Mouse (Mus musculus) fat pad, adult 2 months (tissue): Measurements from ENCODE around the gene Apobec1.
"Not testable (repeated sequence)": the region's sequence is repeated elsewhere in the genome, so short reads cannot be mapped to it uniquely, and the experiment has no call there.

Experiments
- DNase-seq: peaks from one replicate; pipeline ENCODE4 v3.0.0-alpha.2; 2011; ENCODE audit warnings: low read depth, low spot score; ENCODE audit errors: extremely low read depth

Apobec1 gene

GRCm38 (mm10) chr6:122562463-122562862 lies 39.8 kb downstream of the Apobec1 start:
- DNase-seq: no peak

DNA sequence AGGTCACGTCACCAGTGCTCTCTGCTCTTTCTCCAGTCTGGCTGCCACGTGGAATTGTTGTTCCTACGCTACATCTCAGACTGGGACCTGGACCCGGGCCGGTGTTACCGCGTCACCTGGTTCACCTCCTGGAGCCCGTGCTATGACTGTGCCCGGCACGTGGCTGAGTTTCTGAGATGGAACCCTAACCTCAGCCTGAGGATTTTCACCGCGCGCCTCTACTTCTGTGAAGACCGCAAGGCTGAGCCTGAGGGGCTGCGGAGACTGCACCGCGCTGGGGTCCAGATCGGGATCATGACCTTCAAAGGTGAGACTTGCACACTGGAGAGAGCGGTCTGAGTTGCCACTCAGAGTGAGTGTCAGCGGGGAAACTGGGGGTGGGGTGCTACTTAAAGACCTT lies 41.2 kb downstream of the Apobec1 start:
- no peak for DNase-seq

- no peak for DNase-seq
These were observed 41.8 kb downstream of the Apobec1 start for GRCm38 (mm10) chr6:122560427-122560826.

- DNase-seq: no peak
These were observed 45.2 kb downstream of the Apobec1 start for GRCm38 (mm10) chr6:122556959-122557561.

DNA sequence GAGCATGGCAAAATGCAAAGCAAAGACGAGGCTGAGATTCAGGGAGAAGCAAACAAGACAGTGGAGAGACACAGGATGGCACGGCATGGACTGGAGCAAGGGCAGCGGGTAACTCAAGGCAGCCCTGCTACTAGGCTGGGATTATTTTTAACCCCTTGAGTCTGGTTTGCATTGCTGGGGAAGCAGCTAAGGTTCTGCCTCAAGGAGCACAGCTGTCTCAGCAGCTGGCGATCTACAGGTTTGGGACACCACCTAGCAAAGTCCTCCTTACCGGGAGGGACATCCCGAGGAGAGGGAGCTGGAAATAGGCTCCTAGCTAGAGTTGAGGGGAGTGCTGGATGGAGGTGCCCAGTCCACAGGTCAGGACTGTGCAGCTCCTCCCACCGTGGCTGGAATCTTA lies 47.0 kb downstream of the Apobec1 start:
- DNase-seq: no peak

DNA sequence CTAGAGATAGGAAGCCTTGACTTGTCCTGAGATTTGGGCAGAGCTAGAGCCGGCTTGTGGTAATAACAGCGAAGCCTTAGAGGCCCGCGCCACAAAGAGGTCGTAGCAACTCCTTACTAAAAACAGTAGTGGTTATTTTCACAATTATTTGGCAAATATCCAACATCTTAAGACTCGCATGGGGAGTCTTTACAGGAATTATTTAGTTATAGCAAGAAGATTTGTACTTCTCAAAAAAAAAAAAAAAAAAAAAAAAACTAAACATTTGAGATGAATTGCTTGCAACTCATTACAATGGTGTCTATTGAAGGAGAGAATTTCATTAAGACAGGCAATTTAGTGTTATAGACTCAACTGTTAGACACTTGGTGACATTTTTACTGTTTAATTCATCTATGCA lies 48.1 kb downstream of the Apobec1 start:
- DNase-seq: no peak

DNA sequence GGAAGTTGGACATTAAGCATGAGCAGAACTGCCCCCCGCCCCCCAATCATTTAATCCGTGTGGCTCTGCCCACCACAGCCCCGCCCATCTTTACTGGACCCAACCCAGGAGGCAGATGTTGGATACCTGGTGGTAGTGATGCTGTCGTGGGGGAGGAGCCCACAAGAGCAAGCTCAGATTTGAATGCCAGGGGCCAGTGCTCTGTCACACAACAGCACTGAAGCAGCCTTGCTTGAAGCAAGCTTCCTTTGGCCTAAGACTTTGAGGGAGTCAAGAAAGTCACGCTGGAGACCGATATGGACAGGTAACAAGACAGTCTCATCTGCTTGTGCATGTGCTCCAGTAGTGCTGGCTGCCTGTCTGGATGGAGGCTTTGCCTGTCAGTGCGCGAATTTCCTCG lies 48.6 kb downstream of the Apobec1 start, which contains the start of gene Aicda:
TSS of gene Aicda (plus strand) at position 196 of the 400 bp plus-strand sequence.
- DNase-seq: no peak

DNA sequence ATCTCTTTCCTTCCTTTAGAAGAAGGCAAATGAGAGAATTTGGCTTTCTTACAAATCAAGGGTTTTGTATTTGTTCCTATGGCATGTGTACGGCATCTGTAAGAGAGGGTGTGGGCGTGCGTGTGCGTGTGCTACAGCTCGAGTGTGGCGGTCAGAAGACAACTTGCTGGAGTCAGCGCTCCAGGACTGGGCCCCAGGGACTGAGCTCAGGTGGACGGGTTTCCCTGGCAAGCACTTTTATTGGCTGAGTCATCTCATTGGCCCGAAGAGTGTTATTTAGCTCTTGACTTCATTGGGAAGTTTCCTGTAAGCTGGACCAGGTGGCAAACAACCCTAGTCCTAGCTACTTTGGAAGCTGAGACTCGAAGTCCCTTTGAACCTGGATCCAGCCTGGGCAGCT lies 56.3 kb downstream of the Apobec1 start:
- no peak for DNase-seq

GRCm38 (mm10) chr6:122545289-122545882 lies 56.9 kb downstream of the Apobec1 start:
- DNase-seq: no peak

DNA sequence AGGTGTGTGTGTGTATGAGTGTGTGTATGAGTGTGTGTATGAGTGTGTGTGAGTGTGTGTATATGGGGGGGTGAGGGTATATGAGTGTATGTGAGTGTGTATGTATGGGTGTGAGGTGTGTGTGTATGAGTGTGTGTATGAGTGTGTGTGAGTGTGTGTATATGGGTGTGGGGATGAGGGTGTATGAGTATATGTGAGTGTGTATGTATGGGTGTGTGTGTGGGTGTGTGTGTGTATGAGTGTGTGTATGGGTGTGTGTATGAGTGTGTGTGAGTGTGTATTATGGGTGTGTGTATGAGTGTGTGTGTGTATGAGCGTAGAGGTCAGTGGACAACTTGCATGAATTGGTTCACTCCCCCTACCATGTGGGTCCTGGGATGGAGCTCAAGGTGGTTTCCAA lies 57.6 kb downstream of the Apobec1 start:
- DNase-seq: no peak

GRCm38 (mm10) chr6:122543574-122543973 lies 58.7 kb downstream of the Apobec1 start:
- DNase-seq: no peak

DNA sequence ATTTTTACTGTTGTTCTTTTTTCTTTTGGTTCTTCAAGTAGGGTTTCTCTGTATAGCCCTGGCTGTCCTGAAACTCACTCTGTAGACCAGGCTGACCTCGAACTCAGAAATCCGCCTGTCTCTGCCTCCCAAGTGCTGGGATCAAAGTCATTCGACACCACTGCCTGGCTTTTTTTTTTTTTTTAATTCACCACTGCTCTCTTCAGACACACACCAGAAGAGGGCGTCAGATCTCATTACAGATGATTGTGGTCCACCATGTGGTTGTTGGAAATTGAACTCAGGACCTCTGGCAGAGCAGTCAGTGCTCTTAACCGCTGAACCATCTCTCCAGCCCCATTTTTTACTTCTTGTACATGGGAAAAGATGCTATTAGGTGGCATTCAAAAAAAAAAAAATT lies 59.8 kb downstream of the Apobec1 start:
- DNase-seq: not testable (repeated sequence)

DNA sequence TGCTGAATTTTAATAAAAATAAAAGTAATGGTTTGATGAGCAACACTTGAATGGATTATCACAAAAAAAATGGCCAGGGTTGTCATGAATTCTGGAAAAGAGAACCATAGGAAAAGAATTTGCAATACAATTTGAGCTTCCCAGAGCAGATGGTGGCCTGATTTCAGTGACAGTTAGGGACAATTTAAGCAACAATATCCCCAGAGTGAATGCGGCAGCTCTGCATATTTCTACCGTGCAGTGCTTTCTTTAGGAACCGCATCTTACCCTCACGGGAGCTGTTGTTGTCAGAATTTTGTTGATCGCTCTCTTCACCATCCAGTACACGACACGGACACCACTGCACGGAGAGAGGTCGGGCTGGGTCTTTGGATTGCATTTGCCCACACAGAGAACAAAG lies 62.7 kb downstream of the Apobec1 start:
- DNase-seq: no peak

GRCm38 (mm10) chr6:122534032-122534431 lies 68.2 kb downstream of the Apobec1 start:
- DNase-seq: no peak

- peak; percentile 34 for DNase-seq
These were observed 69.4 kb downstream of the Apobec1 start for GRCm38 (mm10) chr6:122532883-122533302.

DNA sequence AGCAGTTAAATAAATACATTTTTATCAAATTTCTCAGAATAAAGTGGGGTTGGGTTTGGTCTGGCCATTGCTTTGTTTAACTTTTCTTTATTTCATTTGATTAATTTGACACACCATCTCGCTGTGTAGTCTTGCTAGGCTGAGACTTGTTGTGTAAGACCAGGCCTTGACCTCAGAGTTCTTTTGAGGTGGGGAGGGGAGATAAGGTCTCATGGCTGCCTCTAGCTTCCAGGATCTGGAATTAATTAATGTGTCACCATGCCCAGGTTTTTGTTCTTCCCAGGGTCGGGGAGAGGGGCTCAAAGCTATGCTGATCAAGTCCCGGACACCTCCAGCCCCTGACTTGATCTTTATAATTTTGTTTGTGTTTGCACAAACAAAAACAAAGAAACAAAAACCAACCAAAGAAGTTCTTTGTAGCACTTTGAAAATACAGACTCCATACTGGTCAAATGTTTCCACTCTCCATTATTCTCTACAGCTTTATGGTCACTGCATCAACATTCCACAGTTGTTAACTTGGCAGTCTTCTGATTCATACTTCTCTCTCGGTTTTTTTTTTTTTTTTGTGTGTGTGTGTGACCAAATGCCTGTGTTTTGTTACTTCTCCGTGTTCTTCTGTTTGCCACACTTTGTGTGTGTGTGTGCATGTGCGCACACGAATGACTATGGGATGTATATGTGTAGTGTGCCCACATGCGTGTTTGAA lies 70.6 kb downstream of the Apobec1 start:
- no peak for DNase-seq

DNA sequence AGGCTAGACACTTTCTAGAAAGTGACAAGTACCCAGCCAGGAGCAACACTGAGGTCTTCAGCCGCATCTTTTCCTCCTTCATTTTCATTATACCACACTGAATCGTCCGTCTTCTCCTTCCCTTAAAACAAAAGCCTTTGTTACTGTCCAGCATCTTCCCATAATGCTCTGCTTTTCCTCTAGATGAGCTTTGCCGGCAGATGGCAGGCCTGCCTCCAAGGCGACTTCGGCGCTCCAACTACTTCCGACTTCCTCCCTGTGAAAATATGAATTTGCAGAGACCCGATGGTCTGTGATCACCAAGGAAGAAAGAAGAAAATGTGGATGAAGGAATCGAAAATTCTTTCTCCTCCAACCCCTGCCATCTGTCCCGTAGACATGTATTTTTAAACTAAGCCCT lies 74.1 kb downstream of the Apobec1 start:
- DNase-seq: no peak
